Mouse (Mus musculus) forebrain, embryonic 14.5 days (tissue): ENCODE measurements around the gene Spata1. TPM values are rescaled to one million over a fixed set of nuclear protein-coding genes. Genes with fewer than 3 reads are reported as not detected.
A peak's percentile ranks its signal among the peaks of the same experiment; 100 is the strongest.

Source experiments
- ATAC-seq: fragments of 200-750 bp; cut with Nextera tagmentation; 2 replicates; pipeline ENCODE4 v1.8.0; 2017; ENCODE audit warnings: mild to moderate bottlenecking, moderate library complexity
- DNase-seq: peaks from one replicate; pipeline ENCODE4 v3.0.0-alpha.2; 2015; ENCODE audit warnings: low spot score
- H3K27ac ChIP-seq: fragments of 300-500 bp; sonication (generic); 2 replicates; pipeline ENCODE4 v1.5.1; 2014; ENCODE audit warnings: low read depth, mild to moderate bottlenecking, control low read depth, low read length, moderate library complexity
- H3K27me3 ChIP-seq: fragments of 300-500 bp; sonication (generic); replicated peaks from 2 replicates; pipeline ENCODE4 v1.6.1; 2014; ENCODE audit warnings: low read length, control low read depth, mixed read lengths; ENCODE audit not compliant: control insufficient read depth, insufficient read depth
- H3K36me3 ChIP-seq: fragments of 300-500 bp; sonication (generic); 2 replicates; pipeline ENCODE4 v1.6.1; 2014; ENCODE audit warnings: low read length, control low read depth; ENCODE audit not compliant: control insufficient read depth, insufficient read depth
- H3K4me1 ChIP-seq: fragments of 300-500 bp; sonication (generic); 2 replicates; pipeline ENCODE4 v1.6.1; 2014; ENCODE audit warnings: antibody characterized with exemption, low read length, control low read depth; ENCODE audit not compliant: control insufficient read depth, insufficient read depth
- H3K4me2 ChIP-seq: fragments of 300-500 bp; sonication (generic); 2 replicates; pipeline ENCODE4 v1.6.1; 2014; ENCODE audit warnings: mild to moderate bottlenecking, control low read depth, low read length
- H3K4me3 ChIP-seq: fragments of 300-500 bp; sonication (generic); 2 replicates; pipeline ENCODE4 v1.5.1; 2014; ENCODE audit warnings: low read depth, low read length, control low read depth
- H3K9ac ChIP-seq: fragments of 300-500 bp; sonication (generic); 2 replicates; pipeline ENCODE4 v1.6.1; 2014; ENCODE audit warnings: mild to moderate bottlenecking, low read length, control low read depth, moderate library complexity
- H3K9me3 ChIP-seq: fragments of 300-500 bp; sonication (generic); replicated peaks from 2 replicates; pipeline ENCODE4 v1.6.1; 2016; ENCODE audit warnings: low read length, control low read depth, mixed read lengths; ENCODE audit not compliant: control insufficient read depth
- WGBS: fragments of 180-500 bp; shearing (Covaris S2); extraction: QIAGEN DNeasy Blood & Tissue Kit; methylation state at CpG from one replicate; pipeline ENCODE4 v1.1.7; 2014; 5-methylcytosine and 5-hydroxymethylcytosine counted together
- polyA plus RNA-seq: library from polyadenylated mRNA; unstranded; fragments of >200 nt; fragmentation: Nextera tagmentation; extraction: Ambion mirVana; gene quantifications from 2 replicates; pipeline ENCODE4 v1.2.1, GENCODE M21; 2014

The Spata1 gene
- polyA plus RNA-seq, 1 experiment from 2014 or later: 1.8 TPM

GRCm38 (mm10) chr3:146473741-146474140, 25.8 kb downstream of the Spata1 start:
- ATAC-seq (no peak), DNase-seq (no peak)
- no peaks in the 10 kb centered on the region for H3K27me3 ChIP-seq
- H3K4me3 ChIP-seq: no peak overlapping the region
- H3K9ac ChIP-seq: no peak overlapping the region
- no peaks in the 10 kb centered on the region for H3K9me3 ChIP-seq
- no peak overlapping the region for H3K4me2 ChIP-seq
- no peaks in the 10 kb centered on the region for H3K36me3 ChIP-seq
- no peak overlapping the region for H3K27ac ChIP-seq
- H3K4me1 ChIP-seq: no peaks in the 10 kb centered on the region

- Histone ChIP-seq H3K4me2 (no peak overlapping the region), H3K9ac (no peak overlapping the region), H3K36me3 (no peaks in the 10 kb centered on the region), H3K4me3 (no peak overlapping the region), H3K9me3 (no peaks in the 10 kb centered on the region), H3K4me1 (no peaks in the 10 kb centered on the region), H3K27me3 (no peaks in the 10 kb centered on the region), H3K27ac (no peak overlapping the region)
- no peak for ATAC-seq
- DNase-seq: no peak
- WGBS: 77% methylated on average over 4 of the region's 4 CpGs
Measured at GRCm38 (mm10) chr3:146472657-146473056, 26.9 kb downstream of the Spata1 start.

- Histone ChIP-seq H3K9me3 (no peaks in the 10 kb centered on the region), H3K27ac (no peak overlapping the region), H3K36me3 (no peaks in the 10 kb centered on the region), H3K4me3 (no peak overlapping the region), H3K4me1 (no peaks in the 10 kb centered on the region), H3K27me3 (no peaks in the 10 kb centered on the region), H3K9ac (no peak overlapping the region), H3K4me2 (no peak overlapping the region)
- WGBS: 84% methylated on average over 2 of the region's 2 CpGs
- DNase-seq (no peak), ATAC-seq (no peak)
Measured at GRCm38 (mm10) chr3:146469226-146469625, 30.3 kb downstream of the Spata1 start.

GRCm38 (mm10) chr3:146462939-146463338, 36.6 kb downstream of the Spata1 start:
- H3K27me3 ChIP-seq: no peaks in the 10 kb centered on the region
- no peak overlapping the region for H3K9ac ChIP-seq
- H3K4me3 ChIP-seq: no peak overlapping the region
- no peaks in the 10 kb centered on the region for H3K36me3 ChIP-seq
- DNase-seq (no peak), ATAC-seq (no peak)
- H3K4me1 ChIP-seq: no peaks in the 10 kb centered on the region
- WGBS: 59% methylated on average over 2 of the region's 2 CpGs
- no peak overlapping the region for H3K27ac ChIP-seq
- no peak overlapping the region for H3K4me2 ChIP-seq
- no peaks in the 10 kb centered on the region for H3K9me3 ChIP-seq

- Histone ChIP-seq H3K9me3 (no peaks in the 10 kb centered on the region), H3K27me3 (no peaks in the 10 kb centered on the region), H3K36me3 (no peaks in the 10 kb centered on the region), H3K27ac (no peak overlapping the region), H3K4me2 (no peak overlapping the region), H3K9ac (no peak overlapping the region), H3K4me1 (0 out of 2 replicates have a peak, but pooled peaks cover 3% of the 10 kb centered on the region), H3K4me3 (no peak overlapping the region)
- 86% methylated on average over 5 of the region's 5 CpGs for WGBS
- DNase-seq (no peak), ATAC-seq (no peak)
Measured at GRCm38 (mm10) chr3:146451375-146451774, 48.2 kb downstream of the Spata1 start.

GRCm38 (mm10) chr3:146450371-146450841, 49.1 kb downstream of the Spata1 start:
- Histone ChIP-seq H3K9ac (peak overlapping the region; percentile 70), H3K4me3 (peak overlapping the region; percentile 46), H3K4me2 (peak overlapping the region; percentile 81), H3K4me1 (0 out of 2 replicates have a peak, but pooled peaks cover 3% of the 10 kb centered on the region), H3K27me3 (no peaks in the 10 kb centered on the region), H3K9me3 (no peaks in the 10 kb centered on the region), H3K36me3 (no peaks in the 10 kb centered on the region), H3K27ac (peak overlapping the region; percentile 58; the same call in 1 of the 2 replicates)
- ATAC-seq (peak; percentile 99), DNase-seq (peak; percentile 95)
- 0% methylated on average over 29 of the region's 29 CpGs for WGBS

GRCm38 (mm10) chr3:146449745-146450250, 49.8 kb downstream of the Spata1 start, which contains the start of gene Ctbs:
Gene Ctbs, plus strand, starts transcription at chr3:146449795.
- ATAC-seq: no peak
- no peak for DNase-seq
- no peaks in the 10 kb centered on the region for H3K9me3 ChIP-seq
- H3K4me3 ChIP-seq: peak within 1 kb of the TSS; percentile 46
- WGBS: 50% methylated on average over 9 of the region's 9 CpGs
- peak within 1 kb of the TSS; percentile 81 for H3K4me2 ChIP-seq
- peak within 1 kb of the TSS; percentile 70 for H3K9ac ChIP-seq
- H3K27me3 ChIP-seq: no peaks in the 10 kb centered on the region
- 0 out of 2 replicates have a peak, but pooled peaks cover 3% of the 10 kb centered on the region for H3K4me1 ChIP-seq
- peak within 1 kb of the TSS; percentile 58; the same call in 1 of the 2 replicates for H3K27ac ChIP-seq
- no peaks in the 10 kb centered on the region for H3K36me3 ChIP-seq

- DNase-seq: no peak
- no peak for ATAC-seq
- 0 out of 2 replicates have a peak, but pooled peaks cover 3% of the 10 kb centered on the region for H3K4me1 ChIP-seq
Measured at GRCm38 (mm10) chr3:146448969-146449368, 50.6 kb downstream of the Spata1 start.

GRCm38 (mm10) chr3:146448372-146448771, 51.2 kb downstream of the Spata1 start:
- Histone ChIP-seq H3K9ac (no peak overlapping the region), H3K4me3 (no peak overlapping the region), H3K36me3 (no peaks in the 10 kb centered on the region), H3K27me3 (no peaks in the 10 kb centered on the region), H3K9me3 (no peaks in the 10 kb centered on the region), H3K4me1 (0 out of 2 replicates have a peak, but pooled peaks cover 3% of the 10 kb centered on the region), H3K27ac (no peak overlapping the region), H3K4me2 (no peak overlapping the region)
- ATAC-seq (no peak), DNase-seq (no peak)
- 90% methylated on average over 10 of the region's 10 CpGs for WGBS

More at GRCm38 (mm10) chr3:146448969-146449368, 50.6 kb downstream of the Spata1 start:
- H3K36me3 ChIP-seq: no peaks in the 10 kb centered on the region
- H3K27ac ChIP-seq: no peak overlapping the region
- WGBS: 82% methylated on average over 6 of the region's 6 CpGs
- H3K4me3 ChIP-seq: no peak overlapping the region
- H3K9me3 ChIP-seq: no peaks in the 10 kb centered on the region
- H3K27me3 ChIP-seq: no peaks in the 10 kb centered on the region
- no peak overlapping the region for H3K9ac ChIP-seq
- no peak overlapping the region for H3K4me2 ChIP-seq
